Mouse (Mus musculus): ENCODE measurements around the gene Tas1r1.

The Tas1r1 gene

GRCm38 (mm10) chr4:152038225-152038984 is at the start of gene Tas1r1:
Gene Tas1r1 (minus strand): TSS chr4:152038568.
- no peak for DNase-seq

DNA sequence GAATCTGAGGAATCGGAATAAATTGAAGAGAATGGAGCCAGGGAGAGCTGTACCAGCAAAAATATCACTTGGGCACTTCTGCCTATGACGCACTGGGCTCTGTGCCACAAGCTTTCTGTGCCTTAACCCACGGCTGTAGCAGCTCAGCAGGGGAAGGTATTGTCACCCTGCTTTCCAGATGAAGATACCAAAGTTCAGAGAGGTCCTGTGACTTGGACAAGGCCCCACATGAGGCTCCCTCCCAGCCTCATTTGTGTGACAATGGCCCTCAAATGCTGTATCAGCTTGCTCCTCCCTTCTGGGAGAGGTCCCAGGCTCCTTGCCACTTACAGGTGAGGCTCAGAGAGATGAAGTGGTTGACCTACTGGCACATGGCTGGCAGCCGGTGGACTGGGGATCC is 49.8 kb upstream of the Tas1r1 start:
- DNase-seq = no peak

DNA sequence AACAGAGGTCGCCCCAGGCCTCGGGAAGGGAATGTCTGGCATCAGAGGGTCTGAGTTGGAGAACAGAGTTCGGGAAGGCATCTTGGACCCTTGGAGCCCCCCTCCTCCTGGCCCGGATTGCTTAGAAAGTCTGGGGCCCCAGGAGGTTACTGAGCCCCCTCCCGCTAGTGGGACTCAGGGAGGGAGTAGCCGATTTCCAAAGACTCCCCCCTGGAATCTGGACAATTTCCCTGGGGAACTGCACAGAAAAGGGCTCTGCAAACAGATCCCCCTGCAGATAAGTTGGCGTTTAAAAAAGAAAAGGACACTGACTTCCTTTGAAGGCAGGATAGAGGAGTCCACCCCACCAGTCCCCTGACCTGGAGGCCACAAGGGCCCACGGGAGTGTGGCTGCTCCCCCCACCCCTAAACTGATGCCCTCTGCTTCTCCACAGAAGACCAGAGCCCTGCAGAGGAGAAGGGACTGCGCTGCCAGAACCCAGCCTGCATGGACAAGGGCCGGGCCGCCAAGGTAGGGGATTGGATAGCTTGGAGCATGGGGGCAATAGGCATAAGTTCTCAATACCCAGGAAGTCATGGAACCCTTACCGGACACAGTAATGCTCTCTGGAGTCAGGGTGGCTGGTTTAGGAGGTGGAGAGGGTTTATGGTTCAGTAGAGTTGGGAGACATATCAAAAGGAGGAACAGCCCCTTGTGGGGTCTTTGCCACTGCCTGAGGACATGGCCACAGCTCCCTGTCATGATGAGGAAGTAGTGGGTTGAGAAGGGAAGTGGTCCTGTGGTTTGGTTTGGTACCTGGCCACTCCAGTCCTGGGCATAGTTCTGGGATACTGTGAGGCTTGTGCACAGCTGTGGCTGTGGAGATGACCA is 49.1 kb upstream of the Tas1r1 start:
- no peak for DNase-seq

DNA sequence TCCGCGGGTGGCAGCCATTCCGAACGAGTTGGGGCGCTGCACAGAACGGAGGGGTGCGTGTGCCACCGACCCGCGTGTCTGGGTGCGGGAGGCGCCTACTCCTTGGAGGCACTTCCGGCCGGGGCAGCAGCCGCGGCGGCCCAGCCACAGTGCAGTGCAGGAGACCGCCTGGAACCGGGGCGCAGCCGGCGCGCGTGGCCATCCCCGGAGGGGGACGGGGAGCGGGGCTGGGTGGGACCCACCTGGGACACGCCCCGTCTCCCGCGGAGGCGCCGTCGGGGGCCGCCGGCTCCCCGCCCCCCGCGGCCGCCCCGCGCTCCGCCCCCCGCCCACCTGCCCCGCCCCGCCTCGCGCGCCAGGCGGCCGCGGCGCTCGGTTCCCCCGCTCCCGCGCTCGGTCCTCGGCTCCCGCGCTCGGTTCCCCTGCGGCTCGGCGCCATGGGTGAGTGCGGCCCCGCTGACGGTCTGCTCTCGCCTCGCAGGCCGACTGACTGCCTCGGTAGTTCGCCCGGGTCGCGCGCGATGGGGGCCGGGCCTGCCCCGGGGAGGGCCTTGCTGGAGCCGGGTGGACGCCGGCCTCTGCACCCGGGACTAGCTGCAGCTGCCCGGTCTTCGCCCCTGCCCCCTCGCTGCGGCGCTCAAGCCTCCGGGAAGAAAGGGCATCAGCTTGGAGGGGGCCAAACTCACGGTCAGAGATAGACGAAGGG is 48.3 kb upstream of the Tas1r1 start:
- DNase-seq = no peak

GRCm38 (mm10) chr4:152084616-152085015 is 46.2 kb upstream of the Tas1r1 start:
- no peak for DNase-seq

DNA sequence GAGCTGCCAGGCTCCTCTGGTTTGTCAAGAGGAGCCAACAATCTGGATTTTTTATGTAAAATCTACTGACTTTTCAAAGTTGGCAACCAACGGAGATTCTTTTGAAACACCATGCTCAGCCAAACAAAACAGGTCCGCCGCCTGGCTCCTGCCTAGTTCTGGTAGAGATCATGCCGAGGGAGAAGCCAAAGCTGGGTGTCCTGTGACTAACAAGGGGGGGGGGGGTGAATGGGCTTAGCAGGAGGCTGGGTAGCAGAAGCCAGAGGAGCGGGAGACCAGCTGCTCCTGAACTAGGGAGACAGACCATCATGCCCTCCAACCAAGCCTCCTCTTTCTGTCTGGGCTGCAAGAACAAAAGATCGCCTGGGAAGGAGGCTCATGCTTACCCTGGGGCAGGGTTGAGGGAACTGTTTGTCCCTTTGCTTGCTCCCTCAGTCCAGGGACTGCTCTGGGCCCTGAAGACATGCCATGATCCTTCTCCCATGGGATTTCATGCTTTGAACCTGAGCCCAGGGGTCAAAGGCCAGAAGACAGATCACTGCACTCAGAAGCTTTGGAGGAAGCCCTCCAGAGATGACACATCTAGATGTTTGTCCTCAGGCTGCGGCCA is 45.3 kb upstream of the Tas1r1 start:
- DNase-seq = no peak

- DNase-seq = no peak
Measured at GRCm38 (mm10) chr4:152079931-152080330, 41.6 kb upstream of the Tas1r1 start.

- DNase-seq = no peak
Measured at GRCm38 (mm10) chr4:152079261-152079660, 40.9 kb upstream of the Tas1r1 start.

DNA sequence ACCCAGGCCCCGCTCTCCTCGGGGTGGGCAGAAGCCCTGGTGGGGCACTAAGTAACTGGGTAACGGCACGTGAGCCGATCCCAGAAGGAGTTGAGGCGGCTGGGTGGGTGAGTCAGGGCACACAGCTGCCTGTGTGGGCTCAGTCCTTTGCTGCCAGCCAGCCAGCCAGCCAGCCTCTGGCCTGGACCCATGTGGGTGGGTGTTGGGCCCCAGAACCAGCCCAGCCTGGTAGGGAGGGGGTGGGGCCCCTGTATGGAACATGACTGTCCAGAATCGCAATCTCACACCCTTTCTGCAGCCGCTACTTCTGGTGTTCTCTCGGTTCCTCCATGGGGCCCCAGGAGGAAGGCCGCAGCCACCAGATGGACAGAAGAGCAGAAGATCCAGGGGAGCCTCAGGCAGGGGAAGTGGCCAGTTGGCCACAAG is 39.8 kb upstream of the Tas1r1 start:
- no peak for DNase-seq

DNA sequence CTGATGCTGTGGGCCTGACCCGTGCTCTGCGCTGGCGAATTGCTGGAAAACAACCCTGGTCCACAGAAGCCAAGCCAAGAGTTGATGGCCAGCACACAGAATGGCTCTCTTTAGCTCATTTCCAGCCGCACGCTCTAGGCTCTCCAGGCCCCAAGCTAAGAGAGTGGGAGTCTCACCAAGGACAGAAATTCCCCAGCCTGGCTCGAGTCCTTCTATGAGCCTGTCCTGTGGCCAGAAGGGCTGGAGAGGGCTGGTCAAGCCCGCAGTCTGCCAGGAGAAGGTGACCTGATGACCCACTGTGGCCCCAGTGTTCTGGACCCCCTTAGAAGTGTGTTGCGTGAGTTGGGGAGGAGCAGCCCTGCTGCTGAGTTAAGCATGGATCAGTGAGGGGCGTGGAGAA is 38.8 kb upstream of the Tas1r1 start:
- no peak for DNase-seq

- no peak for DNase-seq
Measured at GRCm38 (mm10) chr4:152074548-152074947, 36.2 kb upstream of the Tas1r1 start.

DNA sequence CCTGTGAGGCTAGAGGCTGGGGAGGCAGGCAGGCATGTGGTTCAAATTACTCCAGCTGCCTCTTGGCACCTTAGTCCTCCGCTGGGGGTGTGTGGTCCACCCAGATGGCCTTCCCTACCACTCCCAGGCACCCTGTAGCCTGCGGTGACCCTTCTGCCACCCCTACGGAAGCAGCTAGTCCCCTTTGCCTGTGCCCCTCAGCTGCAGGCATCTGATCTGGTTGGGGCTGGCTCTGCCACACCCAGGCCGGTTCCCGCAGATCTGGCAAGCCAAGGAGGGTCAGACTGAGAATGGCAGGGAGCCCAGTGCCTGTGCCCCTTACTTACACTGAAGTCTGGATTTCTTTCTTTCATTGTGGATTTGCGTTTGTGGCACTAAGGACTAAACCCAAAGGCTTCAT is 35.3 kb upstream of the Tas1r1 start:
- no peak for DNase-seq

DNA sequence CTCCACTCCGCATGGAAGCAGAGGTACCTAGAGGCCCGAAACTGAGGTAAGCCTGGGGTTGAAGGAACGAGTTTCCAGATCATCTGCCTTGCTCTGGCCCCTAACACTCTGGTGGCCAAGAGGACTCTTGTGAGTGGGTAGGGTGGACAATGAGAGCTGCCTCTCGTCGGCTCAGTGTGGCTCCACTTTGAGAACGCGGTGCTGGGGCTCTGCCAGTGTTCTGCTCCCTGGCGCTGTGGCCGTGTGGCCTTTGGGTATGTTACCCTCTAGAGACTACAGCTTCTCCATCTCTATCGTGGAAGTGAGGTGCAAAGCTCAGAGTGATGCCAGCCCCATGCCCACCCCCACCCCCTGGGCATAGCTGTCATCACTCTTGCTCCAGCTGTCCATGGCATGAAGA is 34.3 kb upstream of the Tas1r1 start:
- no peak for DNase-seq

GRCm38 (mm10) chr4:152072121-152072601 is 33.8 kb upstream of the Tas1r1 start, which contains the start of gene Plekhg5:
Gene Plekhg5 (plus strand): TSS chr4:152072498.
- no peak for DNase-seq

- no peak for DNase-seq
Measured at GRCm38 (mm10) chr4:152070494-152071396, 32.4 kb upstream of the Tas1r1 start.

DNA sequence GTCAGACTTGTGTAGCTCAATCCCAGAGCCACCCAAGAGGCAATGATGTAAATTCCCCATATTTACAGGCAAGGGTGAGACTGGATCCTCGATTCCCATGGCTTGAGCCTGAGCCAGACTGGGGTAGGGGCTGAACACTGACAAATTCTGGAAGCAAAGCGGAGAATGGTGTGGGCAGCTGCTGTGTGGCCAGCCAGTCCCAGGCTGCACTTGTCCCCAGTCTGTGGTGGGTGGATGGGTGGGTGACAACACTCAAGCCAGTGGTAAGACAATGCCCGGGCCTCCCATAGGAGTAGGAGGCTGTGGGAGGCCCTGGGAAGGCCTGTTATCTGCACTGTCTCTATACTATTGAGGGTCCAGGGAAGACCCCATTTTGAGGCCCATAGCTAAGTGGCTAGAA is 30.9 kb upstream of the Tas1r1 start:
- DNase-seq = no peak

- DNase-seq = no peak
Measured at GRCm38 (mm10) chr4:152068166-152068724, 29.9 kb upstream of the Tas1r1 start.

- no peak for DNase-seq
Measured at GRCm38 (mm10) chr4:152067280-152067679, 28.9 kb upstream of the Tas1r1 start.

DNA sequence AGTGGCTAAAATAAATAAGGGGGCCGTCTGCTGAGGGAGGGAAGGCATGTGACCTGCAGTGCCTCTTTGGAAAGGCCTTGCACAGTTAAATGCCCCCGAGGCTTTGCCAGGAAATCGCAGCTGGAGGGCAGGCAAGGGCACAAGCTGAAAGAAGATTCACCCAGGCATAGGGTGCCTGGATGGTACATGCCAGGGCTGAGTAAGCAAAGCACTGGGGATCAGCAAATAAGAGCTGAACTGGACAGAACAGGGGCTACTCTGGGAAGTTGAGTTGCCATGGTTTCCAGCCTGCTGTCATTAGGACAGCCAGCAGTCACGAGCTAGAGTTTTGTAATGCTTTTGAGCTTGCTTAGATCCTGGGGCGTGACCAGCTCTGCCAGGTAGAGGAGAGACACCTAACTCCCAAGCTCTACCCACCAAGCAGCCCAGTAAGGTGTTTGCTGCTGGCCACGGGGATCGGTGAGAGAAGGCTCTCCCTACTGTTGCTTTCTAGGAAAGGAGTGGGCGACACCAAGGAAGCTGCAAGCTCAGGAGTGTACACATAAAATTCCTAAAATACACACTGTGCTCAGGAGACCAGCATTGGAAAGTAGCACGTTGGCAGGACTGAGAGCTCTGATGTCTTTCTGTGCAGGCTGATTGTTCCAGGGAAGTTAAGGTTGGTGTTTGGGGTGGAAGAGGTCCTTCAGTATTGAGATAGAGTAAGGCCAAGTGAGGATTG is 24.2 kb upstream of the Tas1r1 start:
- no peak for DNase-seq

GRCm38 (mm10) chr4:152044609-152045008 is 6.2 kb upstream of the Tas1r1 start:
- no peak for DNase-seq

GRCm38 (mm10) chr4:152043171-152043570 is 4.8 kb upstream of the Tas1r1 start:
- no peak for DNase-seq
